Mouse (Mus musculus) heart, adult 2 months (tissue): ENCODE measurements at regions not wholly inside any gene's neighbourhood (a gene's known extent, or its start where the extent isn't known, plus 50 kb on each side); places are given as distances from the start of the nearest gene placed in this dataset.

Experiments
- DNase-seq, 2 experiments: peaks; one replicate each; pipeline ENCODE4 v3.0.0; 2021
- H3K27ac ChIP-seq: fragments of 200-600 bp; 2 replicates; pipeline ENCODE4 v1.8.1; 2022
- H3K27me3 ChIP-seq: fragments of 200-500 bp; 2 replicates; pipeline ENCODE4 v1.6.1; 2012; ENCODE audit warnings: mild to moderate bottlenecking, low read length, inconsistent platforms, mixed read lengths; ENCODE audit not compliant: control insufficient read depth, insufficient read depth
- H3K36me3 ChIP-seq: fragments of 200-500 bp; 2 replicates; pipeline ENCODE4 v1.6.1; 2012; ENCODE audit warnings: low read length, inconsistent platforms; ENCODE audit not compliant: control insufficient read depth, insufficient read depth
- H3K4me1 ChIP-seq: fragments of 200-500 bp; 2 replicates; pipeline ENCODE4 v1.6.1; 2011; ENCODE audit warnings: low read length; ENCODE audit not compliant: control insufficient read depth, insufficient read depth
- H3K4me3 ChIP-seq: fragments of 200-600 bp; 2 replicates; pipeline ENCODE4 v1.8.1; 2022
- H3K79me2 ChIP-seq: fragments of 200-500 bp; replicated peaks from 2 replicates; pipeline ENCODE4 v1.6.1; 2012; ENCODE audit warnings: mild to moderate bottlenecking, inconsistent platforms, low read length, moderate library complexity, mixed read lengths; ENCODE audit not compliant: control insufficient read depth, insufficient read depth
- H3K9ac ChIP-seq: fragments of 200-500 bp; 2 replicates; pipeline ENCODE4 v1.6.1; 2012; ENCODE audit warnings: low read depth, mild to moderate bottlenecking, control low read depth, inconsistent platforms, low read length, mixed read lengths
- CTCF ChIP-seq: fragments of 200-600 bp; IDR thresholded peaks from 2 replicates; pipeline ENCODE4 v1.8.1; 2022; ENCODE audit warnings: antibody characterized with exemption, mild to moderate bottlenecking, moderate library complexity
- EP300 ChIP-seq: fragments of 200-500 bp; IDR thresholded peaks from 2 replicates; pipeline ENCODE4 v1.6.1; 2011; ENCODE audit warnings: low read depth, low read length, control low read depth; ENCODE audit not compliant: insufficient read depth
- POLR2A ChIP-seq: fragments of 200-500 bp; IDR thresholded peaks from 2 replicates; pipeline ENCODE4 v1.6.1; 2011; ENCODE audit warnings: mild to moderate bottlenecking, low read depth, low read length, control low read depth; ENCODE audit not compliant: insufficient read depth
- WGBS: fragments of 180-500 bp; shearing (Covaris S2); methylation state at CpG from one replicate; pipeline ENCODE4 v1.1.7; 2018; 5-methylcytosine and 5-hydroxymethylcytosine counted together
- intact Hi-C: fragments of 180-260 bp; cut with DNase I; formaldehyde crosslinking; loops from one replicate; pipeline ENCODE4 v1.15.1; 2025

GRCm38 (mm10) chr16:73367926-73368325 is 1043.7 kb downstream of the Robo2 start:
- no peak for TF ChIP-seq CTCF
- TF ChIP-seq POLR2A: no peak
- no peak for TF ChIP-seq EP300
- Histone ChIP-seq H3K36me3 (no peaks in the 10 kb centered on the region), H3K27me3 (no peaks in the 10 kb centered on the region), H3K27ac (no peak overlapping the region), H3K79me2 (no peaks in the 10 kb centered on the region), H3K4me3 (no peak overlapping the region; the same call in 1 of the 2 replicates), H3K4me1 (no peaks in the 10 kb centered on the region), H3K9ac (no peak overlapping the region)
- intact Hi-C loops: no loop called here
- WGBS: 85% methylated on average over 5 of the region's 5 CpGs
- DNase-seq: no peak

GRCm38 (mm10) chr16:73367226-73367840 is 1044.3 kb downstream of the Robo2 start:
- H3K9ac ChIP-seq: no peak overlapping the region
- no peaks in the 10 kb centered on the region for H3K27me3 ChIP-seq
- intact Hi-C loops: no loop called here
- H3K27ac ChIP-seq: no peak overlapping the region
- H3K4me3 ChIP-seq: no peak overlapping the region; the same call in 1 of the 2 replicates
- H3K79me2 ChIP-seq: no peaks in the 10 kb centered on the region
- H3K36me3 ChIP-seq: no peaks in the 10 kb centered on the region
- TF ChIP-seq EP300: no peak
- no peak for TF ChIP-seq POLR2A
- TF ChIP-seq CTCF: no peak
- peak in 1 of 2 experiments; percentile 4 for DNase-seq
- H3K4me1 ChIP-seq: no peaks in the 10 kb centered on the region
- WGBS: 53% methylated on average over 17 of the region's 17 CpGs

- Histone ChIP-seq H3K36me3 (no peaks in the 10 kb centered on the region), H3K4me3 (no peak overlapping the region), H3K4me1 (no peaks in the 10 kb centered on the region), H3K9ac (no peak overlapping the region), H3K27ac (no peak overlapping the region), H3K27me3 (no peaks in the 10 kb centered on the region), H3K79me2 (no peaks in the 10 kb centered on the region)
- DNase-seq: no peak
- WGBS: 49% methylated on average over 5 of the region's 5 CpGs
- TF ChIP-seq CTCF: peak; percentile 61
- no peak for TF ChIP-seq POLR2A
- intact Hi-C loops: loop anchor here (10.0 kb wide), 1 partner anchor 1064 kb away; the partner anchor contains the start of gene Robo2
Observed at GRCm38 (mm10) chr16:73350698-73351097, 1042.6 kb downstream of the Robo1 start.

DNA sequence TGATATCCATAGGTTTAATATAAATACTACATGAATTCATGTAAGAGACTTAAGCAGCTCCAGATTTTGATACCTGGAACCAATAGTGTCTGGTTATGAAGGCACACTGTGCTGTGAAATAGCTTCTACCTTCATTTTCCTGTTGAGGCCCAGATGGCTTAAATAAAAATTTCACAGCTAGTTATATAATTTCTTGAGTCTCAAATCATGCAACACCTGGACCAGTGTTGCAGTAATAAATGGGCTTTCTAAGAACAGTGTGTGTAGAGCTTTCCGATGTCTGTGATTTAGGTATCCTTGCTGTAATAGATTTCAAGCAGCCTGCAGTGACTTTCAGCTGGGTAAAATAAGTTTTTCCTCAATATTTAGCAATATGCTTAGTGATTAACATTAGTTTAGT is 1035.8 kb downstream of the Robo1 start:
- Histone ChIP-seq H3K27ac (no peak overlapping the region), H3K36me3 (no peaks in the 10 kb centered on the region), H3K27me3 (no peaks in the 10 kb centered on the region), H3K4me3 (no peak overlapping the region), H3K4me1 (no peaks in the 10 kb centered on the region), H3K9ac (no peak overlapping the region), H3K79me2 (no peaks in the 10 kb centered on the region)
- 93% methylated on average over 1 of the region's 1 CpGs for WGBS
- intact Hi-C loops: no loop called here
- DNase-seq: no peak
- TF ChIP-seq CTCF (no peak), POLR2A (no peak), EP300 (no peak)

DNA sequence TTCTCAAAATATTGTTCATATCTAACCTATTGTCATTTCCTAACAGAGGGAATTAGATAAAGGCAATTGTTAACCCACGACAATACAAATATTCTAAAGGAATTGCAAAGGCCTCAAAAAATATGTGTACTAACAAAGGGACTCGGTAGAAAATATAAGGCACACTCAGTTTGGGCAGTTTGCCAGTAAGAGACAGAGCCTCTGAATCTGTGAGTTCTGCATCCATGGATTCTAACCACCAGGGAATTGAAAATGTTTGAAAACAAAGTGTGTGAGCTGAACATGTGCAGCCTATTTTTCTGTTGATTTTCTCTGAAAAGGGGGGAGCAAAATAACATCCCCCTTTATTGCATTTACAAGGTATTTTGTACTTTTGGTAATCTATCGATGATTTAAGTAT is 1035.4 kb downstream of the Robo1 start:
- intact Hi-C loops: no loop called here
- Histone ChIP-seq H3K9ac (no peak overlapping the region), H3K27ac (no peak overlapping the region), H3K36me3 (no peaks in the 10 kb centered on the region), H3K4me3 (no peak overlapping the region), H3K79me2 (no peaks in the 10 kb centered on the region), H3K27me3 (no peaks in the 10 kb centered on the region), H3K4me1 (no peaks in the 10 kb centered on the region)
- TF ChIP-seq EP300: no peak
- DNase-seq: no peak
- 54% methylated on average over 3 of the region's 3 CpGs for WGBS

DNA sequence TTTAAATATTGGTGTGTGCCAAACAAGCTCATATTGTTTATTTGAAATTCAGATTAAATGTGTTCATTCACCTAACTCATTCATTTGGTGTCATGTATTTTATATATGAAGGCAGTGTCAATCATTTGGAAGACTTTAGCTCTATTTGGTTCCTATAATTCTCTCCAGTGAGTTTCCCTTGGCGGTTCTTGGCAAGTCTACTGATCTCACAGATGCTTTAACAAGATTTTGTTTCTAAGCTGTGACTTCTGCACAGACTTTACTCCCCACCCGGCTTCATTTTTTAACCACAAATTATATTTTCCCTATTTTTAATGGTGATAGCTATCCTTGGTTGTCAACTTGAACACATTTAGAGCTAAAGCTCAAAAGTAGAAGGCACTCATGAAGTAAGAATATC is 1009.5 kb downstream of the Robo1 start:
- no peaks in the 10 kb centered on the region for H3K79me2 ChIP-seq
- intact Hi-C loops: no loop called here

More for the DNA sequence above, 1009.5 kb downstream of the Robo1 start:
- TF ChIP-seq CTCF (no peak), POLR2A (no peak), EP300 (no peak)
- H3K4me1 ChIP-seq: no peaks in the 10 kb centered on the region
- H3K9ac ChIP-seq: no peak overlapping the region
- no peaks in the 10 kb centered on the region for H3K36me3 ChIP-seq
- no peaks in the 10 kb centered on the region for H3K27me3 ChIP-seq
- 86% methylated on average over 2 of the region's 2 CpGs for WGBS
- H3K27ac ChIP-seq: no peak overlapping the region
- H3K4me3 ChIP-seq: no peak overlapping the region
- DNase-seq: no peak
